Mouse (Mus musculus): ENCODE measurements around the gene Olfr243.
"Not testable (repeated sequence)": the region's sequence is repeated elsewhere in the genome, so short reads cannot be mapped to it uniquely, and the experiment has no call there.

The Olfr243 gene

GRCm38 (mm10) chr7:103714371-103714770, at the start of gene Olfr243:
TSS of gene Olfr243 (plus strand) at chr7:103714671.
- DNase-seq (ENCODE audit: low spot score in 2 of 2): no peak

DNA sequence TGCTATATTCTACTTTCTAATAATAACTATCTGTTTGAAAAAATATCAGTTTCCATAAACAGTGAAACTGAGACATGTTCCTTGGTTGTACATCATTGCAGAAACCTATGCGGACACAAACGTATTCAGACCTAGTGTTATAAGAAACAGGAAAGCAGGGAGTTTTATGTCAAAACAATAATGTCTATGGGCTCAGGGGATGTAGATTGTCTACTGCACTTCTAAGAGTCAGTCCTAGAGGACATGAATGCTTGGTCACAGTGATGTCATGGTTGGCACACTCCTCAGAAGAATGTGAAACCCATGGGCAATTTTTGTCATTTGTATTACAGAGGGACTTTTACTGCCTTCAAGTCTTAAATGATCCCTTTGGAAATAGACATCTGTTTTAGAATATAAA, 43.4 kb upstream of the Olfr243 start, which contains the start of gene Olfr624:
Gene Olfr624 (minus strand): TSS at position 101 of the 400 bp plus-strand sequence.
- no peak for DNase-seq (ENCODE audit: low spot score in 2 of 2)

GRCm38 (mm10) chr7:103682420-103682819, 32.1 kb upstream of the Olfr243 start, which contains the start of gene Olfr625-ps1:
TSS of gene Olfr625-ps1 (plus strand) at chr7:103682720.
- DNase-seq (ENCODE audit: low spot score in 2 of 2): no peak

GRCm38 (mm10) chr7:103699469-103699868, 15.0 kb upstream of the Olfr243 start:
- DNase-seq (ENCODE audit: low spot score in 2 of 2): no peak

GRCm38 (mm10) chr7:103712024-103712423, 2.4 kb upstream of the Olfr243 start:
- DNase-seq (ENCODE audit: low spot score in 2 of 2): peak in 1 of 2 experiments; percentile 2

GRCm38 (mm10) chr7:103716398-103716797, 1.9 kb downstream of the Olfr243 start:
- not testable (repeated sequence) for DNase-seq (ENCODE audit: low spot score in 2 of 2)

DNA sequence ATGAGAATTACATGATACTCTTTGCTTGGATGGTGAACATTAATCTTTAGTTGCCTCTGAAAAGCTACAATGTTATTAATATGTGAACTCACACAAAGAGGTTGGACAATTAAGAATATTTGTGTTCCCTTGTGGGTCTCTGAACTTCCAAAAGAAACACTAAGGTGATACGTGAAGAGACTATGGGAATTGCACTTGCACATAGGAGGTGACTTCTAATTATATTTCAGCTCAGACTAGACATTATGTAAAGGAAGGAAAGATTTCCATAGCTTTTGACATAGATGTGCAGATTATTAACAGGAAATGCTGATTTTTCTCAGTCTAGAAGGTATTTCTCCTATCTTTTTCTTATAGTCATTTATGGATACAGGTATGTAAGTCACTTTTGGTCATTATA, 15.6 kb downstream of the Olfr243 start, which contains the start of gene Olfr628:
Gene Olfr628 (plus strand): TSS at position 301 of the 400 bp plus-strand sequence.
- no peak for DNase-seq (ENCODE audit: low spot score in 2 of 2)

- DNase-seq (ENCODE audit: low spot score in 2 of 2): no peak
These were observed 30.4 kb downstream of the Olfr243 start, which contains the start of gene Olfr629 for GRCm38 (mm10) chr7:103744843-103745242. TSS of gene Olfr629 (minus strand) at chr7:103744943.

- no peak for DNase-seq (ENCODE audit: low spot score in 2 of 2)
These were observed 42.8 kb downstream of the Olfr243 start, which contains the start of gene Olfr630 for GRCm38 (mm10) chr7:103757233-103757632. TSS of gene Olfr630 (minus strand) at chr7:103757333.

GRCm38 (mm10) chr7:103762212-103762611, 47.7 kb downstream of the Olfr243 start:
- not testable (repeated sequence) for DNase-seq (ENCODE audit: low spot score in 2 of 2)

DNA sequence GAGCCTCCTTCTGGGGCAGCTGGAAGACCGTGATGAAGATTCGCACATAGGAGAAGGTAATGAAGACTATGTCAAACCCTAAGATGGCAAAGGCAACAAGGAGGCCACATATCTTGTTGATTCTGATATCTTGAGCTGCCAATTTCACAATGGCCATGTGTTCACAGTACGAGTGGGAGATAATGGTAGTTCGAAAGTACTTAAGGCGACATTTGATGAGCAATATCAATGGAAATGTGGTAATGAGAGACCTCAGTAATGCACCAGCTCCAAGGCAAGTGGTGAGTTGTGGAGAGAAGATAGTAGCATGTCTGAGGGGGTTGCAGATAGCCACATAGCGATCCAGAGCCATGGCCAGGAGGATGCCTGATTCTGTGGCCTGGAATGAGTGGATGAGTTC, 53.2 kb downstream of the Olfr243 start:
- not testable (repeated sequence) for DNase-seq (ENCODE audit: low spot score in 2 of 2)
